Mouse (Mus musculus) cortical plate, adult 2 months (tissue): ENCODE data around the gene Ppp1r1c.

Experiments used
- CTCF ChIP-seq: fragments of 200-500 bp; IDR thresholded peaks from 2 replicates; pipeline ENCODE4 v1.5.1; 2011; ENCODE audit warnings: mild to moderate bottlenecking, control low read depth, low read length; ENCODE audit not compliant: insufficient read depth; ENCODE audit errors: extremely low read depth
- POLR2A ChIP-seq: fragments of 200-500 bp; IDR thresholded peaks from 2 replicates; pipeline ENCODE4 v1.6.1; 2011; ENCODE audit warnings: mild to moderate bottlenecking, low read length, control low read depth; ENCODE audit not compliant: insufficient read depth; ENCODE audit errors: extremely low read depth

DNA sequence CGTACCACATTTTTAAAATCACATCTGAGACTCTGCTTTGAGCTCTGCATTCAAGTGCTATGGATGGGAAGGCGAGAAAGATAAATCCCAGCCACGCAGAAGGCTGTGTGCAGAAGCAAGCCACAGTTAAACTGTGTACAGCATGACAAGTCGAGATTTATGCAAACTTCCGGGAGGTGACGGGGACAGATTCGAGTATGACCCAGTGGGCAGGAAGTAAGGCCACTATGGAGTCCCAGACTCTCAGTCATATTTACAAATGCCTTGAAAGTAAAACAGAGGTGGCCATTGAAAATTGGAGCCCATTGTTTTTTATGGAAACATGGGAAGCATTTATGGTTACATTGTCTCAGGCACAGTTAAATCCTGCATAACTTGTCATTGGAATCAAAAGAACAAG is 58.1 kb downstream of the Ppp1r1c start:
- no peak for TF ChIP-seq POLR2A
- TF ChIP-seq CTCF, result no peak
